Mouse (Mus musculus) myocyte (in vitro differentiated cells): ENCODE results near the gene Spon1.

ENCODE experiments used
- E2F4 ChIP-seq: IDR thresholded peaks from one replicate; pipeline ENCODE4 v1.6.1; 2011; ENCODE audit warnings: mild to moderate bottlenecking, control low read depth, moderate library complexity; ENCODE audit not compliant: insufficient read depth
- MAX ChIP-seq: IDR thresholded peaks from one replicate; pipeline ENCODE4 v1.6.1; 2011; ENCODE audit warnings: low read depth, mild to moderate bottlenecking, control low read depth
- MYOG ChIP-seq, 3 experiments: IDR thresholded peaks; one replicate each; pipeline ENCODE4 v1.6.1; 2011; ENCODE audit warnings: control low read depth in 2 of 3, low read depth in 2 of 3, mild to moderate bottlenecking in 2 of 3; ENCODE audit not compliant: insufficient read length in 2 of 3, control insufficient read depth in 1 of 3, insufficient read depth in 1 of 3
- POLR2A ChIP-seq: IDR thresholded peaks from one replicate; pipeline ENCODE4 v1.6.1; 2011; ENCODE audit warnings: low read depth, mild to moderate bottlenecking, control low read depth, moderate library complexity; ENCODE audit not compliant: insufficient read length
- POLR2AphosphoS2 ChIP-seq: IDR thresholded peaks from one replicate; pipeline ENCODE4 v1.6.1; 2011; ENCODE audit warnings: low read depth, control low read depth; ENCODE audit not compliant: insufficient read length
- REST ChIP-seq: IDR thresholded peaks from one replicate; pipeline ENCODE4 v1.6.1; 2011; ENCODE audit warnings: mild to moderate bottlenecking, control low read depth, moderate library complexity; ENCODE audit not compliant: insufficient read depth, insufficient read length
- TCF12 ChIP-seq: IDR thresholded peaks from one replicate; pipeline ENCODE4 v1.6.1; 2011; ENCODE audit warnings: mild to moderate bottlenecking, control low read depth; ENCODE audit not compliant: poor library complexity, insufficient read depth, severe bottlenecking
- USF1 ChIP-seq: IDR thresholded peaks from one replicate; pipeline ENCODE4 v1.6.1; 2011; ENCODE audit warnings: low read depth, mild to moderate bottlenecking, control low read depth, moderate library complexity

DNA sequence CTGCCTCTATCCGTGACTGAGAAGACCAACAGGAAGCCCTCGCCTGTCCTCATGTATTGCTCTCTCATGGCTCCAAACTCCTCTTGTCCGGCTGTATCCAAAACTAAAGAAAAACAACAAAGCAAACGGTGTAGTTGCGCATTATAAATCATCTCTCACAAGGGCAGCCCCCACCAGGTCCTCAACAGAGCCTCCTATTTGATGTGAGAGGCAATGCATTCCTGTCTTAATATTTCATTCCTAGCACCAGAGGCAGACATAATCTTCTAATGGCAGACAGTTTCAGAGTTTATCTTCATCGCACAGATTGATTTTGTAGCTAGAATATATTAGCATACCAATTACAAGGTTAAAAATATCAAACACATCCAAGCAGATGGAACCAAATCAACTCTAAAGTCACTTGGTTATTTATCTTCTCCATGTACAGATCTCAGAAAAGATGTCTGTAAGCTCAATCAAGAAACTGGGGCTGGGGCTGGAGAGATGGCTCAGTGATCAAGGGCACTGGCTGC lies 293.2 kb downstream of the Spon1 start:
- TF ChIP-seq USF1 (no peak), E2F4 (no peak), POLR2AphosphoS2 (no peak), POLR2A (no peak), TCF12 (no peak), MAX (no peak), MYOG (IDR thresholded peaks at IDR 0.05; ENCODE audit: control insufficient read depth in 1 of 3, insufficient read depth in 1 of 3, insufficient read length in 2 of 3, low read depth in 2 of 3) (no peak), REST (no peak)
